Mouse (Mus musculus): ENCODE measurements around the gene Clcn6. TPM values are rescaled to one million over a fixed set of nuclear protein-coding genes. Genes with fewer than 3 reads are reported as not detected.

The Clcn6 gene
- polyA plus RNA-seq, 1 experiment from 2014 or later, result 6.1 TPM

DNA sequence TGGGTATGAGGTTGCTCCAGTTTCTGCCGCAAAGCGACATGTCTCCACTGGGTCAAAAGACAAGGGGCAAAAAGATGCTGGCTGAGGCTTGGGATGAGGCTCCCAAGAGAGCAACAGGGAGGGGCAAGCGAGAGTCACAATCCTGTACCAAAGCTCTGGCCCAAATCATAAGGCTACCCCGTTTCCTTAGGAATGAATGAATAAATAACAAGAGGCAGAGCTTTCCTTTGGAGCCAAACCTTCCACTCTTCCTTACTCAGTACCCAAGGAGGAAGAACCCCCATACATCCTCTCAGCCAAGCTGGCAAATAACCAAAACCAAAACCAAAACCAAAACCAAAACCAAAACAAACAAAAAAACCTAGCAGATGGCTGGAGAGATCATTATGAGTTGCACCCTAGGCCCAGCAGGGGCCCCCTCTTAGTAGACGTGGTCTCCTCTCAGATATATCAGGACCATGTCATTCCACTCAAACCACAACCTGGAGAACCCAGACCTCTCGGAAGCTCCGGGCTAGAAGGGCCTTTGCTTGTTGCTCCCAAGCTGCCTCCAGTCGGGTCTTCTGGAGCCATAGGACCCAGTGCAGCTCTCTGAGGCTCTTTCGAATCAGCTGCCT, 31.1 kb upstream of the Clcn6 start:
- H3K4me3 ChIP-seq (replicated peaks; ENCODE audit: low read length), result no peak overlapping the region
- WGBS, result 82% methylated on average over 9 of the region's 9 CpGs
- H3K36me3 ChIP-seq (ENCODE audit: control insufficient read depth, insufficient read depth, low read length), result no peaks in the 10 kb centered on the region
- no peaks in the 10 kb centered on the region for H3K27me3 ChIP-seq (ENCODE audit: control insufficient read depth, insufficient read depth, low read length)
- no peak overlapping the region for H3K9ac ChIP-seq (ENCODE audit: low read length)
- H3K27ac ChIP-seq (ENCODE audit: low read length), result no peak overlapping the region
- no peak overlapping the region for H3K4me2 ChIP-seq (ENCODE audit: low read depth, low read length)
- no peaks in the 10 kb centered on the region for H3K9me3 ChIP-seq (replicated peaks; ENCODE audit: control insufficient read depth, low read length)
- H3K4me1 ChIP-seq (ENCODE audit: control insufficient read depth, insufficient read depth, low read length), result no peaks in the 10 kb centered on the region
- ATAC-seq (ENCODE audit: insufficient read depth, low FRiP score), result no peak

DNA sequence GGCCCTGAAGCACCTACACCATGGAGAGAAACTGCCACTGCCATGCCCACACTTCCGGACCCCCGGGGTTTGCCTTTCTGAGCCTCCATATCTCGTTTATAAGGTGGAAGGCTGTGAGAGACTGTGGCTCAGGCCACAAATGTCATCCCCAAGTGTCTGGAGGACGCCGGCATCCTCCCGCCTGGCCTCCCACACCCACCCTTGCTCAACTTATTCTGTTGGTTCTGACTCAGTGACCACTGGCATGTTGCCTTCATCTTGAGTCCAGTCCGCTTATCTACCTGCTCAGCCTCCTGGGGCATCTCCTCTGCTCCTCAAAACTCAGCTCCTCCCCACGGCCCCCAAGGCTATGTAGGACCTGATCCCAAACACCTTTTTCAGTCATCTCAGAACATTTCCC, 28.7 kb upstream of the Clcn6 start:
- no peak overlapping the region for H3K27ac ChIP-seq (ENCODE audit: low read length)
- no peak overlapping the region for H3K9ac ChIP-seq (ENCODE audit: low read length)
- 88% methylated on average over 8 of the region's 8 CpGs for WGBS
- H3K36me3 ChIP-seq (ENCODE audit: control insufficient read depth, insufficient read depth, low read length), result no peaks in the 10 kb centered on the region
- no peaks in the 10 kb centered on the region for H3K27me3 ChIP-seq (ENCODE audit: control insufficient read depth, insufficient read depth, low read length)
- H3K9me3 ChIP-seq (replicated peaks; ENCODE audit: control insufficient read depth, low read length), result no peaks in the 10 kb centered on the region
- no peak overlapping the region for H3K4me3 ChIP-seq (replicated peaks; ENCODE audit: low read length)
- H3K4me1 ChIP-seq (ENCODE audit: control insufficient read depth, insufficient read depth, low read length), result no peaks in the 10 kb centered on the region
- no peak for ATAC-seq (ENCODE audit: insufficient read depth, low FRiP score)
- H3K4me2 ChIP-seq (ENCODE audit: low read depth, low read length), result no peak overlapping the region

DNA sequence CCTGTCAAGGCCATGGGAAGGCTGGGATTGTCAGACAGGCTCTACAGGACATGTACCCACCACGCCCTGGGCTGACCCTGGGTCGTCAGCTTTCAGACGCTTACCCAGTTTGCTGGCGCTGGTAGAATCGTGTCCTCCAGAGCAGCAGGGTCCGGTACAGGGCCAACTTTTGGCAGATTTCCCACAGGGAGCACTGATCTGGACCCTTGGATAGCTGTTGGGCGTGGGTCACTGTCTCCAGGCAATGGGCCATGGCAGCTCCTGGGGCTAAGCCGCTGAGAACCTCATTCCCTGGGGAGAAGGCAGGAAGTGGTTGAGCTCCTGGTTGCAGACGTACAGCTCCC, 27.8 kb upstream of the Clcn6 start:
- Histone ChIP-seq H3K4me3 (replicated peaks; ENCODE audit: low read length) (no peak overlapping the region), H3K4me2 (ENCODE audit: low read depth, low read length) (no peak overlapping the region), H3K27me3 (ENCODE audit: control insufficient read depth, insufficient read depth, low read length) (no peaks in the 10 kb centered on the region), H3K27ac (ENCODE audit: low read length) (no peak overlapping the region), H3K9ac (ENCODE audit: low read length) (no peak overlapping the region), H3K36me3 (ENCODE audit: control insufficient read depth, insufficient read depth, low read length) (no peaks in the 10 kb centered on the region), H3K4me1 (ENCODE audit: control insufficient read depth, insufficient read depth, low read length) (no peaks in the 10 kb centered on the region), H3K9me3 (replicated peaks; ENCODE audit: control insufficient read depth, low read length) (no peaks in the 10 kb centered on the region)
- WGBS, result 62% methylated on average over 9 of the region's 9 CpGs
- ATAC-seq (ENCODE audit: insufficient read depth, low FRiP score), result peak; percentile 18; the same call in 1 of the 2 replicates

DNA sequence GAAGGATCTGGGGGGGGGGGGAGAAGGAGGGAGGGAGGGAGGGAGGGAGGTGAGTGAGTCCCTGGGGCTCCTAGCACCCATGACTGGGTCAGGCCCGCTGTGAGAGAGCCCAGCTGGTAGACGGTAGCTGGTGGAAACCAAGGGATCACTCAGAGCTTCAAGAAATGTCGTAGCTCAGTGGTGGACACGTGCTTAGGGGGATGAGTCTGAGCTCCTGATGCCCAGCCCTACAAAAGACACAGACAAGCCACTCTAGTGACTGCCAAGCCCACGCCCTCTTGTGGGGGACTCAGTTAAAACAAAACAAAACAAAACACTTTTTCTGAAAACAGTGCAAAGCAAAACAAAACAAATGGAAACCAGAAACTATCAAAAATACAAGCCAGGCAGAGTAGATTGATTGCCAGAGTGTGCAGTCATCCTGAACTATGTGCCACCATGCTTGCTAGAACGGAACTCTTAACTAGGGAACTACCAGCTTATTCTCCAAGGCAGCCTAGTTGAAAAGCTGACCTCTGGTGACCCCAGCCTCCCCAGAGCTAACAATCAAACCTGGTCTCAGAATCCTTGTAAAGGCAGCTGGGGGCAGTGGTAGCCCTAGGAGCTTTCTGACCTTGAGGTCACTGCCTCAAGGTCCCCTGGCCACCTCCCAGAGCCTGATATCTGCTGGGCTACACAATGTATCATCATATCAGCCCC, 27.2 kb upstream of the Clcn6 start:
- Histone ChIP-seq H3K27me3 (ENCODE audit: control insufficient read depth, insufficient read depth, low read length) (no peaks in the 10 kb centered on the region), H3K27ac (ENCODE audit: low read length) (no peak overlapping the region), H3K9me3 (replicated peaks; ENCODE audit: control insufficient read depth, low read length) (no peaks in the 10 kb centered on the region), H3K4me3 (replicated peaks; ENCODE audit: low read length) (no peak overlapping the region), H3K4me1 (ENCODE audit: control insufficient read depth, insufficient read depth, low read length) (no peaks in the 10 kb centered on the region), H3K9ac (ENCODE audit: low read length) (no peak overlapping the region), H3K36me3 (ENCODE audit: control insufficient read depth, insufficient read depth, low read length) (no peaks in the 10 kb centered on the region), H3K4me2 (ENCODE audit: low read depth, low read length) (no peak overlapping the region)
- WGBS, result 45% methylated on average over 6 of the region's 6 CpGs
- no peak for ATAC-seq (ENCODE audit: insufficient read depth, low FRiP score)

DNA sequence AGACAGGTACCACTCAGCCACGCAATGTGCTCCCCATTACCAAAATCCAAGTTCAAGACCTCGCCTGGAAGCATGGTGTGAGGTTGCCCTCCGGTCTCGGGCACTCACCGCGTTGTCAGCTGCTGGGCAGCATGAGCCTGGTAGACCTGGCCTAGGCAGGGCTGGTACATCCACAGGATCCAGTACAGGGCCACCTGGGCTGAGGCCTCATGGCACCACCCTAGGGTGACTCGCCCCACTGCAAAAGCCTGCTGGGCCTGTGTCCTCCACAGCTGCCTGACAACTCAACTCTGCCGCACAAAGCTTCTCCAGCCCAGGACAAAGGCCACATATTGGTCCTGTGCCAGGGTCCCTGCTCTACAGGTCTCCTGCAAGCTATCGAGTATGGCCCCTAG, 22.5 kb upstream of the Clcn6 start:
- Histone ChIP-seq H3K4me3 (replicated peaks; ENCODE audit: low read length) (no peak overlapping the region), H3K9me3 (replicated peaks; ENCODE audit: control insufficient read depth, low read length) (no peaks in the 10 kb centered on the region), H3K27ac (ENCODE audit: low read length) (no peak overlapping the region), H3K27me3 (ENCODE audit: control insufficient read depth, insufficient read depth, low read length) (no peaks in the 10 kb centered on the region), H3K9ac (ENCODE audit: low read length) (no peak overlapping the region), H3K36me3 (ENCODE audit: control insufficient read depth, insufficient read depth, low read length) (no peaks in the 10 kb centered on the region), H3K4me1 (ENCODE audit: control insufficient read depth, insufficient read depth, low read length) (no peaks in the 10 kb centered on the region), H3K4me2 (ENCODE audit: low read depth, low read length) (no peak overlapping the region)
- no peak for ATAC-seq (ENCODE audit: insufficient read depth, low FRiP score)
- 89% methylated on average over 9 of the region's 9 CpGs for WGBS

DNA sequence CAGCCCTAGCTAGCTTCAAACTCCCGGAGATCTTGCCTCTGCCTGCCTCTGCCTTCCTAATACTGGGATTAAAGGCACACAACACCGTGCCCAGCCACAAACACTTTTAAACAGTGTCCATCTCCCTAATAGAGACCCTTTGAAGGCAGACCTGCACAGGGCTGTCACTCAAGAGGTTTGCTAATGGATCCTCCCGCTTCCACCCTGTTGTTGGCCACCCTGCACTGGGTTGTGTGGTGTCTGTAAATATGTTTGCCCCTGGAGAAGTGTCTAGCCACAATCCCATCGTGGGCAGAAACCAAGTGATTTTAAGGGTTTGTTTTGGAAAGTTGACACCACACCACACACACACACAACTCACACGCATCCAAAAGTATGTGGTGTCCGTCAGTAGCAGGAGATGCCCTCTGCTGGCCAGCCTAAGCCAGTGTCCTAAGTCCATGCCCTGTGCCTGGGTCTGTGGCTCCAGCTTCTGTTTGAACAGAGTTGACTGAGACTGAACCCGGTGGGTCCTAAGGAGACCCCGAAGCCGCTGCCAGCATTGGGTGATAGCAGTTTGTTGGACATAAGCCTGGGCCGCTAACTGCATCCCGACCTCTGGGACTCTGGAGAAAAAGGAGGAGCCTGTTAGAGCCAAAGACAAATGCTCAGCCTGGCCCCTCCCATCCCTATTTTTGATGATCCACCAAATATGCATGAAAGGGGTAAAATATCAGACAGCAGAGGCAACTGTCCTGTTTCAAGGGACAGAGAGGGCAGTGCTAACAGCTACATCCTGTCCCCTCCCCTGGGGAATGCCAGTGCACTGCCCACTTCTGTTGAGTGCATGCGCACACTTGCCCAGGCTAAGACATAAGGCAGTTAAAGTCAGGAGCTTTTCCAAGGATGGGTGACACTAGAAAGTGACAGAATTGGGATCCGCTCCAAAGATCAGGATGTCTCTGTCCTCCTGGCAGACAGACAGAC, 21.8 kb upstream of the Clcn6 start:
- Histone ChIP-seq H3K9ac (ENCODE audit: low read length) (no peak overlapping the region), H3K27me3 (ENCODE audit: control insufficient read depth, insufficient read depth, low read length) (no peaks in the 10 kb centered on the region), H3K9me3 (replicated peaks; ENCODE audit: control insufficient read depth, low read length) (no peaks in the 10 kb centered on the region), H3K4me2 (ENCODE audit: low read depth, low read length) (no peak overlapping the region), H3K27ac (ENCODE audit: low read length) (no peak overlapping the region), H3K36me3 (ENCODE audit: control insufficient read depth, insufficient read depth, low read length) (0 out of 2 replicates have a peak, but pooled peaks cover under 1% of the 10 kb centered on the region), H3K4me3 (replicated peaks; ENCODE audit: low read length) (no peak overlapping the region), H3K4me1 (ENCODE audit: control insufficient read depth, insufficient read depth, low read length) (no peaks in the 10 kb centered on the region)
- no peak for ATAC-seq (ENCODE audit: insufficient read depth, low FRiP score)
- 44% methylated on average over 13 of the region's 13 CpGs for WGBS

DNA sequence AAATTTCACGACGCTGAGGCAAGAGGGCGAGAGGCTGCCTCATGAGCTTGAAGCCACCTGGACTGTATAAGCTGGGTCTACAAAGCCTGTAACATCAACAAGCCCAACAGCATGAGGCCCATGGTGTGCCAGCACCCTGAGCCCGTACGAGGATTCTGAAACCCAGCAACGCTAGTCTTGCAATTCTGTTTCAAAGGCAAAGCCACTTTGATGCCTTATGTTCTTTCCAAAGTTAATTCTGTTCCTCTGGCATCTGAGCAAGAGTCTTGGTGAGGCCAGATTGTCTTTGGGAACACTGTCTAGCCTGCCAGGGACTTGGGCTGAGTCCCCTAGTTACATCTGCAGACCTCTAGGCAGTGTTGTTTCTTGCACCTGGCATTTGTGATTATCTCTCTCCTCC, 20.4 kb upstream of the Clcn6 start:
- no peak overlapping the region for H3K27ac ChIP-seq (ENCODE audit: low read length)
- no peak overlapping the region for H3K4me3 ChIP-seq (replicated peaks; ENCODE audit: low read length)
- WGBS, result 91% methylated on average over 6 of the region's 6 CpGs
- H3K9me3 ChIP-seq (replicated peaks; ENCODE audit: control insufficient read depth, low read length), result no peaks in the 10 kb centered on the region
- peaks cover 7% of the 10 kb centered on the region for H3K36me3 ChIP-seq (ENCODE audit: control insufficient read depth, insufficient read depth, low read length)
- no peaks in the 10 kb centered on the region for H3K4me1 ChIP-seq (ENCODE audit: control insufficient read depth, insufficient read depth, low read length)
- no peaks in the 10 kb centered on the region for H3K27me3 ChIP-seq (ENCODE audit: control insufficient read depth, insufficient read depth, low read length)
- no peak overlapping the region for H3K4me2 ChIP-seq (ENCODE audit: low read depth, low read length)
- no peak overlapping the region for H3K9ac ChIP-seq (ENCODE audit: low read length)
- ATAC-seq (ENCODE audit: insufficient read depth, low FRiP score), result no peak

DNA sequence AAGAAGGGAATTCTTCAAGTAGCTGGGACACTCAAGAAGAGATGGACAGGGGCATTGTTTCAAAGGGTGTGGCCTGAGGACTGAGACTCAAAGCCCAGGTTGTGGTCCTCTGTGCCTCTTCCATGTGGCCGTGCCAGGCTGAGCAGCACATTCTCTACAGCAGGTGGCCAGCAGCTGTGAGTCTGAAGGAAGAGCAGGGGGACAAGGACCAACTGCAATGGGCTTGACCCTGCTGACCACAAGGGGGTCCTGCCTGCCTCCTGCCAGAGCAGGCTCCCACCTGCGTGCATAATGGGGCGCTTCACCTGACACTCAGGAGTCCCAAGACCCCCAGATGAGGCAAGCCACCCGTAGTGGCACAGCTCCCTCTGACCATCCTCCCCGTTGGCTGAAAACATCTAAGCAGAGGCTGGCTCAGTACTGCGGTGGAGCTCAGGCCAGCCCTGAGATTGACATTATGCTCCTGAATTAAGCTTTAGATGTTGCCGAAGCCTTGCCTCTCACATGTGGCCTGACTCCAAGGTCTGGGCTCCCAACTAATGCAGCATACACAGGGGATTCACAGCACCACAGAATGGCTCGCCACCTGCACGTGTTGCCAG, 19.7 kb upstream of the Clcn6 start:
- Histone ChIP-seq H3K27me3 (ENCODE audit: control insufficient read depth, insufficient read depth, low read length) (no peaks in the 10 kb centered on the region), H3K4me2 (ENCODE audit: low read depth, low read length) (no peak overlapping the region), H3K36me3 (ENCODE audit: control insufficient read depth, insufficient read depth, low read length) (peaks cover 12% of the 10 kb centered on the region), H3K4me3 (replicated peaks; ENCODE audit: low read length) (no peak overlapping the region), H3K4me1 (ENCODE audit: control insufficient read depth, insufficient read depth, low read length) (no peaks in the 10 kb centered on the region), H3K9ac (ENCODE audit: low read length) (no peak overlapping the region), H3K9me3 (replicated peaks; ENCODE audit: control insufficient read depth, low read length) (no peaks in the 10 kb centered on the region), H3K27ac (ENCODE audit: low read length) (no peak overlapping the region)
- WGBS, result 89% methylated on average over 9 of the region's 9 CpGs
- ATAC-seq (ENCODE audit: insufficient read depth, low FRiP score), result no peak

All from stomach, embryonic 16.5 days (tissue).